Mouse (Mus musculus): ENCODE results near the gene Ube2v1. TPM values are rescaled to one million over a fixed set of nuclear protein-coding genes. Genes with fewer than 3 reads are reported as not detected.
A peak's percentile ranks its signal among the peaks of the same experiment; 100 is the strongest.

The Ube2v1 gene
- polyA plus RNA-seq, 1 experiment from 2014 or later, result 284 TPM

DNA sequence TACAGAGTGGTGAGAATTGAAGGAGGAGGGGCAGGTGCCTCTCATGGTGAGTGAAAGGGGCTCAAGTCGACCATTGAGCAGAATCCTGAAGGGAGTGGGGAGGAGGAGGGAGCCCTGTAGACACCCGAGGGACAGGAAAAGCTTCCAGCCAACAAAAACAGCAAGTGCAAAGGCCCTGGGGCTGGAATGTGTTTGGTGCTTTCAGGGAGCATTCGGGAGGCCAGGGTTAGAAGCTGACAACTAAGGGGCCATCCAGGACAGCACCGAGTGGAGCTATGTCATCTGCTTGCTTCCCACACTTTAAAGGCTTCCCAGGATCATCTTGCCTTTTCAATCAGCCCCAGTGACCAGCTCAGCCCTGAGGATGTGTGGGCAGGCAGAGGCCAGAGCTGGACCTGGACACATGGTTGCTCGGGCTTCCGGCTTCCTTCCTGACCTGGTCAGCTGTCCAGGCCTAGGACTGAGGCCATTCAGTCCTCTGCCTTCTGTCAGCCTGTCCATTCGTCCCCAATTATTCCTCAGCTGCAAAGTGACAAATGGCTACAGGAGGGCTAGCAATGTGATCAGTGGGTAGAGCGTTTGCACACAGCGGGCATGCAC lies 54.6 kb downstream of the Ube2v1 start:
- no peak overlapping the region for H3K27ac ChIP-seq
- no peaks in the 10 kb centered on the region for H3K36me3 ChIP-seq
- WGBS, result 62% methylated on average over 9 of the region's 9 CpGs
- no peak for ATAC-seq (ENCODE audit: low FRiP score, low read depth)
- no peak overlapping the region for H3K4me2 ChIP-seq (replicated peaks)
- no peaks in the 10 kb centered on the region for H3K27me3 ChIP-seq
- H3K9ac ChIP-seq, result no peak overlapping the region
- peaks cover 11% of the 10 kb centered on the region for H3K4me1 ChIP-seq
- H3K9me3 ChIP-seq, result no peaks in the 10 kb centered on the region
- no peak overlapping the region for H3K4me3 ChIP-seq

DNA sequence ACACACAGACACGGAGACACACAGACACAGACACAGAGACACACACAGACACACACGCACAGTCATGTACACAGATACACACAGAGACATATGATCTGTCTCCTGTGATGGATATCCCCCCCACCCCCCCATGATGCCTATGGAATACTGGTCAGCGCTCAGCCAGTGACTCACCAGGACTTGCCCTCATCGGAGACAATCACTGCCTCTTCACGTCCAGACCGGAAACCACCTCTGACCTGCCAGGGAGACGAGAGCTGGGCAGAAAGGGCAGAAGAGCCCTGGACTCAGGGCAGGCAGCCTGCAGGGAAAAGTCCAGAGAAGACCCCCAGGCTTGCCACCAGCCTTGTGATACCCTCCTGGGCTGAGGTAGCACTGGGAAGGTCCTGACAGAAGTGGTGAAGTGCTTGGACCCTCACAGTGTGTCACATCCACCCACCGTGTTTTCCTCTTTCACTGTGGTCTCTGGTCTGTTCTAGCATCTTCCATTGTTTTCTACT lies 55.7 kb downstream of the Ube2v1 start:
- Histone ChIP-seq H3K9me3 (no peaks in the 10 kb centered on the region), H3K4me3 (no peak overlapping the region), H3K27me3 (no peaks in the 10 kb centered on the region), H3K36me3 (no peaks in the 10 kb centered on the region), H3K4me2 (replicated peaks) (no peak overlapping the region), H3K9ac (no peak overlapping the region), H3K27ac (no peak overlapping the region), H3K4me1 (peaks cover 15% of the 10 kb centered on the region; the same call in 1 of the 2 replicates)
- 84% methylated on average over 8 of the region's 8 CpGs for whole genome bisulfite sequencing
- ATAC-seq (ENCODE audit: low FRiP score, low read depth), result no peak

DNA sequence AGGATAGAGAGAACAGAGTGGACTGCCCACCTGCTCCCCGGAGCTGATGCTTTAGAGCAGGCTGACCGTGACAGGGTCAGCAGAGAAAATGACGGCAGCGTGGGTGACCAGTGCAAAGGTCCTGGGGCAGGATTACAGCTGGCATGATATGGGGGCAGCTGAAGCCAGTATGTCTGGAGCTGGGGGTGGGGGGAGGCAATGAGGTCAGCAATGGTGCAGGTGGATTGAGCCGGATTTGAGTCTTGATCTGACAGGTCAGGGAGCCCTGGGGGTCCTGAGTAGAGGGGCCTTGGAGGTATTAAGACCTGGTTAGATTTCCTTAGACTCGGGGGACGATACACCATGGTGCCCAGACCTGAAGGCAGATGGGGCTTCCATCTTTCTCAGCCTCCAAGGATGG lies 56.3 kb downstream of the Ube2v1 start:
- peaks cover 19% of the 10 kb centered on the region for H3K4me1 ChIP-seq
- no peak overlapping the region for H3K27ac ChIP-seq
- no peak overlapping the region for H3K4me2 ChIP-seq (replicated peaks)
- no peaks in the 10 kb centered on the region for H3K9me3 ChIP-seq
- WGBS, result 86% methylated on average over 7 of the region's 7 CpGs
- no peak overlapping the region for H3K9ac ChIP-seq
- no peaks in the 10 kb centered on the region for H3K27me3 ChIP-seq
- no peak for ATAC-seq (ENCODE audit: low FRiP score, low read depth)
- H3K36me3 ChIP-seq, result no peaks in the 10 kb centered on the region
- H3K4me3 ChIP-seq, result no peak overlapping the region

DNA sequence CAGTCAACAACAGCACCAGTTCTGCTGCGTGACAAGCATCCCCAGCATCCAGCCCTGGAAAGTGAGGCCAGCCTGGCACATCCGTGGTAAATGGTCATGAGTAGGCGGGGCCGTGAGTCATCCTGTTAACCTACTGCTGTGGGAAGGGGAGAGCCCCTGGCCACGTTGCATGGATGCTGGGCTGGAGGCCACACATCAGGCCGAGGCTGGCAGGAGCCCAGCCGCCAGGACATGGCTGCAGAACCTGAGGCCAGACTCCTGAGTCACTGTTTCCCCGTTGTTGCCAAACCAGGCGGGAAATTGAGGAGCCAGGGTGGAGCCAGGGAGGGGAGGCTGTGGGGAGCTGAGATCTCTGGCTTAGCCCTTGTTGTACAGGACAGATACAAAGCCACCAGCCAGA lies 57.1 kb downstream of the Ube2v1 start:
- Histone ChIP-seq H3K36me3 (no peaks in the 10 kb centered on the region), H3K9ac (no peak overlapping the region), H3K4me2 (replicated peaks) (no peak overlapping the region), H3K27me3 (no peaks in the 10 kb centered on the region), H3K9me3 (no peaks in the 10 kb centered on the region), H3K27ac (no peak overlapping the region), H3K4me1 (peaks cover 26% of the 10 kb centered on the region), H3K4me3 (no peak overlapping the region)
- ATAC-seq (ENCODE audit: low FRiP score, low read depth), result no peak
- 59% methylated on average over 9 of the region's 9 CpGs for WGBS

DNA sequence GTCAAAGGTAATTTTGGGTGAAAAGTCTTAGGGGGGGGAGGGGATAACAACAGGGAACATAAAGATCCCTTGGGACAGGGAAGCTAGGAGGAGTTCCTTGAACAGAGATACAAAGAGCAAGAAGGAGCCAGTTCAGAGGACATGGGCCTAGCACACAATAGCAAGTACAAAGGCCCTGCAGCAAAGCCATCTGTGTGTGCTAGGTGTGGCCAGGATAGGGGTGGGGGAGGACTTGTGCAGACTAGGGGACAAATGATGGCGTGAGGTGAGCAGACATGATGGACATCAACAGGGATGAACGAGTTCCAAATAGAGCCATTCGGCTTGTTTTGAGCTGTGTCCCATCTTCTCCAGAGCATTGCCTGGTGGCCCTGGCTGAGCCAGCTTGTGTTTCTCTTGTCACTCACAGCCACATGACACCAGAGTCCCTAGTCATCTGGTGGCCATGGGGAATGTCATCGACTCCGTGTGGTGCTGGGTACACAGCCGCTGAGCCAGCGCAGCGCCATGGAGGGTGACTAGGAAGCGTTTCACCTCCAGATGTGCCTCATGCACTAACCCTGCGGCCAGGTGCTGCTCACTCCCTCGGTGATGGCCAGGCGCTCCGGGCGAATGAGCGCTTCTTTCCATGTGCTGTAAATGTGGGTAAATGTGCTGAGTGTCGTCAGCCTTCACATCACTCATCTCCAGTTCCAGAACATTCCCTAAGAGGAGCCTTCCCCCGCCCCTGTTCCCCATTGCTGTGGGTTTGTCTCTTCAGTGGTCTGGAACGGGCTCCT lies 60.3 kb downstream of the Ube2v1 start:
- Histone ChIP-seq H3K4me3 (no peak overlapping the region), H3K9ac (no peak overlapping the region), H3K36me3 (no peaks in the 10 kb centered on the region), H3K4me1 (peaks cover 30% of the 10 kb centered on the region), H3K4me2 (replicated peaks) (no peak overlapping the region), H3K9me3 (no peaks in the 10 kb centered on the region), H3K27me3 (no peaks in the 10 kb centered on the region), H3K27ac (no peak overlapping the region)
- 77% methylated on average over 18 of the region's 18 CpGs for WGBS
- no peak for ATAC-seq (ENCODE audit: low FRiP score, low read depth)

DNA sequence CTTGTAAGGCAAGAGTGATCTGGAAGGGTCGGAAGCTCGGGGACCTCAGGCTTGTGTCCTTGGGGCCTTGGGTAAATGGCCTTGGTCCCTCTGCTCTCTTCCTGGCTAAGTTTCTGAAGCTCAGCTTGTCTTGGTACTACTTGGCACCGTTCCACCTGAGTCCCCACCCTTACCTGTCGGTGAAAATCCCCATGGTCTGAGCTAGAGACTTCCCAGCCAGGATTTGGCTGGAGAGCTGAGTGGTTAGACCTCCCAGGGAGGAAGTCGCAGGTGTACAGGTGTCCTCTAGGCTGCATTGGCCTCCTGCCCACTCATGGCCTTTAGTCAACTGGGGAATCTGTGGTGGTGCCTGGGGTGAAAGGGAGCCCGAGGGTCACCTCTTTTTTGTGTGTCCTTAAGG lies 61.1 kb downstream of the Ube2v1 start:
- ATAC-seq (ENCODE audit: low FRiP score, low read depth), result no peak
- H3K36me3 ChIP-seq, result no peaks in the 10 kb centered on the region
- 87% methylated on average over 6 of the region's 6 CpGs for WGBS
- peaks cover 35% of the 10 kb centered on the region for H3K4me1 ChIP-seq
- no peak overlapping the region for H3K4me3 ChIP-seq
- H3K4me2 ChIP-seq (replicated peaks), result no peak overlapping the region
- no peak overlapping the region for H3K9ac ChIP-seq
- H3K27ac ChIP-seq, result peak overlapping the region; percentile 40; the same call in 1 of the 2 replicates
- H3K9me3 ChIP-seq, result no peaks in the 10 kb centered on the region
- H3K27me3 ChIP-seq, result no peaks in the 10 kb centered on the region

DNA sequence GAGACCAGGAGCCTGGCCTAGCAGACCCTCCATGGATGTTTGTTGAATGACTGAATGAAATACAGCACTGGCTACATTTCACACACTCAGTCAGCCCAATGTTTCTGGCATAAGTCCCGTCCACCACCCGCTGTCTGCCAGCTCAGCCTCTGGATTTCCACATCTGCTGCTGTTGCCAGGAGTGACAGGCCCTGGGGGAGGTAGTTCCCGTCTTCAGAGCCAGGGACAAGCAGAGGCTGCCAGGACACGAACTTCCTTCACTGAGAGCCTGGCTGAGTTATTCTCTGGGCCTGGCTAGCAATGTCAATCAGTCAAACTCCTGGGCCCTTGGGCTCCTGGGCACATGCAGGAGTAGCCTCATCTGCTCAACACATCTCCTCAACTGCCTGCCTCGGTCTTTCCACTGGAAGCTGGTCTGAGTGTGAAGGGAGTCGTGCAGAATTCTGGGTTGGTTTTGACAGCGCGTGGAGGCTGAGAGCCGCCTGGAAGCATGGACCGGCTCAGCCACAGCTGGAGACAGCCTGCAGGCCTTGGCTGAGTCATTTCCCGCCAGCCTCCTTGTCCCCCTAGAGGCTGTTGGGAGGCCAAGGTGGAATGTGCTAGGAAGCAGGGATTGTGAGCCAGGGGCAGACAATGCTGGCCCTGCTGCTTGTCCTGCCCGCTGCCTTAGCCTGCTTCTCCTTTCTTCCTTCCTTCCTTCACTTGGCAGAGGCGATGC lies 61.8 kb downstream of the Ube2v1 start:
- H3K9me3 ChIP-seq, result no peaks in the 10 kb centered on the region
- peak overlapping the region; percentile 40 for H3K27ac ChIP-seq
- H3K36me3 ChIP-seq, result no peaks in the 10 kb centered on the region
- H3K4me3 ChIP-seq, result no peak overlapping the region
- no peak for ATAC-seq (ENCODE audit: low FRiP score, low read depth)
- H3K27me3 ChIP-seq, result no peaks in the 10 kb centered on the region
- WGBS, result 55% methylated on average over 13 of the region's 13 CpGs
- no peak overlapping the region for H3K9ac ChIP-seq
- no peak overlapping the region for H3K4me2 ChIP-seq (replicated peaks)
- peaks cover 42% of the 10 kb centered on the region for H3K4me1 ChIP-seq

DNA sequence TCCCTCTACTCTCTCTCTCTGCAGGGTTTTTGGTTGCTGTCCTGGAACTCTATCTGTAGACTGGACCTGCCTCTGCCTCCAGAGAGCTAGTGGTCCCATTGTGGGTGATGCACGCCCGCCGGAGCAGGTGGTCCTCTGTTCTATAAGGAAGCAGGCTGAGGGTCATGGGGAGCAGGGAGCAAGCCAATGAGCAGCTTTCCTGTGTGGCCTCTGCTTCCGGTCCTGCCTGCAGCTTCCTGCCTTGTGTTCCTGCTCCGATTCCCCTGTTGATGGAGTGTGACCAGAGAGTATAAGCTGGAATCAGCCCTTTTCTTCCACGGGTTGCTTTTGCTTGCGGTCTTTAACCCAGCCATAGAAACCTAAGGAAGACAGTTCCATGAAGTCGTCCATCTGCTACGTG lies 63.8 kb downstream of the Ube2v1 start:
- Histone ChIP-seq H3K4me2 (replicated peaks) (no peak overlapping the region), H3K9ac (no peak overlapping the region), H3K36me3 (no peaks in the 10 kb centered on the region), H3K27me3 (no peaks in the 10 kb centered on the region), H3K4me3 (no peak overlapping the region), H3K4me1 (peaks cover 59% of the 10 kb centered on the region), H3K27ac (no peak overlapping the region), H3K9me3 (no peaks in the 10 kb centered on the region)
- WGBS, result 82% methylated on average over 9 of the region's 9 CpGs
- ATAC-seq (ENCODE audit: low FRiP score, low read depth), result no peak

DNA sequence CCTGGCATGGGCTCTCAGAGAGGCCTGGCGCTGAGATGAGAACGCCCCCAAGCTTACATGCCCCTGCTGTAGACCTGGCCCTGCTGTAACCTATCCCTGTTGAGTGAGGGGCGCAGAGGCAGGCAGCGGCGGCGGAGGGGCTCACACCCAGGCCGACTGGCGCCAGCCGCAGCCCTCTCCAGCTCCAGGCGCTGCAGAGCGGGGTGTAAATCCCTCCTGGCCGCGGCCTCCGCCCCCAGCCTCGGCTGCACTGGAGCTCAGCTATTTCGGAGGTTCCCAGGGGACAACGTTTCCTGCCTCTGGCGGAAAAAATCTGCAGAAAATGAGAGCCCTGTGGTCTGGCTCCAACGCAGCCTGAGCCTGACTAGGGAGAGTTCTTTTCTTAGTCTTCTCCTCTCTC lies 66.2 kb downstream of the Ube2v1 start:
- Histone ChIP-seq H3K27ac (peak overlapping the region; percentile 95), H3K36me3 (no peaks in the 10 kb centered on the region), H3K4me2 (replicated peaks) (peak overlapping the region; percentile 53), H3K4me3 (peak overlapping the region; percentile 19), H3K4me1 (peaks cover 74% of the 10 kb centered on the region), H3K9me3 (no peaks in the 10 kb centered on the region), H3K27me3 (no peaks in the 10 kb centered on the region), H3K9ac (peak overlapping the region; percentile 43; the same call in 1 of the 2 replicates)
- whole genome bisulfite sequencing, result under 1% methylated on average over 19 of the region's 19 CpGs
- peak; percentile 55 for ATAC-seq (ENCODE audit: low FRiP score, low read depth)

DNA sequence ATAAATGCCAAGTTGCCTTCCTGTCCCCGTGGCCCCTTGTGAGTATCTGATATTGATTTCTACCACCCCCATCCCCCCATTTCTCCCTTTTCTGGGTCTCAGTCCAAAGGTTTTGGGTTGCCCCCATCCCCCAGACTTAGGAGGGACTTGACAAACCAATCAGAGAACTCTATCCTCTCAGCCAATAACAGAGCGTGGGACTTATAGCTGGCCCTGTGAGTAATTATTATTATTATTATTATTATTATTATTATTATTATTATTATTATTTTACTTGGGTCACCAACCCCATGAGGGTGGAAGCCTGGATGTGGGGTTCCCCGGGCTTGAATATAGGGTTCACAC lies 66.6 kb downstream of the Ube2v1 start:
- H3K9me3 ChIP-seq, result no peaks in the 10 kb centered on the region
- ATAC-seq (ENCODE audit: low FRiP score, low read depth), result no peak
- H3K36me3 ChIP-seq, result no peaks in the 10 kb centered on the region
- peak overlapping the region; percentile 53 for H3K4me2 ChIP-seq (replicated peaks)
- no peaks in the 10 kb centered on the region for H3K27me3 ChIP-seq
- H3K27ac ChIP-seq, result peak overlapping the region; percentile 95
- H3K4me1 ChIP-seq, result peaks cover 74% of the 10 kb centered on the region
- 27% methylated on average over 3 of the region's 3 CpGs for WGBS
- peak overlapping the region; percentile 43; the same call in 1 of the 2 replicates for H3K9ac ChIP-seq
- peak overlapping the region; percentile 19 for H3K4me3 ChIP-seq

DNA sequence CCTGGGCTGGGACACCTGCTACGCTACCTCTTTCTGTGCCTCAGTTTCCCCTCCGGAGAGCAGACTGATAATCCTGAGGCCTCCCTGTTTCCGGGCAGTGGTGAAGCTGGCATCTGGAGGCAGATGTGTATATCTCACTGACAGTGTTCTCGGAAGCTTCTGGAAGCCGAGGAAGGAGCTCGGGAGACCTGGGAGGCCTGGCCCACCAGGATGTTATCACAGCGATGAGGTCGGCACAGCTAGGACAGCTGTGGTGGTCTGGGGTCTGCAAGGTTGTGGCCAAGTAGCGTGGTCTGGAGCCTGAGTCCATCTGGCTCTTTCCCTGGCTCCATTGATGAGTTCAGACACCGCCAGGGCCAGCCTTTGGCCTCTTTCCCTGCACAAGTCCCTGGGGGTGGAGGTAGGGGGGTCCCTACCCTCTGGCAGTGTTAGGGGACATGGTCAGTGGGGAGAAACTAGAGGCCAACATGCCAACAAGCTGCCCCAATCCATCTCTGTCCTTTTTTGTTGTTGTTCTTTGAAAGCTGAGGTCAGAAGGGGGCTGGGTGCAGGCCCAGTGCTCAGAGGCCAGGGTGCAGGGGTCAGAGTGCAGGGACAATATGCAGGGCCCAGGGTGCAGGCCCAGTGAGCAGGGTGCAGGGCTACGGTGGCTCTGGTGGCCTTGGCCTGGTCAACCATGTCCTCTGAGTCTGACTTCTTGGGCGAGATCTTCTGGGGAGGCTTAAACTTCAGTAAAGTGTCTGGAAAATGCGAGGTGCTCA lies 67.2 kb downstream of the Ube2v1 start:
- peaks cover 74% of the 10 kb centered on the region for H3K4me1 ChIP-seq
- peak overlapping the region; percentile 25; the same call in 1 of the 2 replicates for H3K9ac ChIP-seq
- no peaks in the 10 kb centered on the region for H3K36me3 ChIP-seq

More for the DNA sequence above, 67.2 kb downstream of the Ube2v1 start:
- H3K4me2 ChIP-seq (replicated peaks), result peak overlapping the region; percentile 53
- no peaks in the 10 kb centered on the region for H3K9me3 ChIP-seq
- H3K27ac ChIP-seq, result peak overlapping the region; percentile 95
- 56% methylated on average over 13 of the region's 13 CpGs for WGBS
- H3K27me3 ChIP-seq, result no peaks in the 10 kb centered on the region
- no peak for ATAC-seq (ENCODE audit: low FRiP score, low read depth)
- H3K4me3 ChIP-seq, result no peak overlapping the region

Data from limb, embryonic 13.5 days (tissue).